ENCODE assay signal across 10 mouse cellular contexts in the genomic region with DNA sequence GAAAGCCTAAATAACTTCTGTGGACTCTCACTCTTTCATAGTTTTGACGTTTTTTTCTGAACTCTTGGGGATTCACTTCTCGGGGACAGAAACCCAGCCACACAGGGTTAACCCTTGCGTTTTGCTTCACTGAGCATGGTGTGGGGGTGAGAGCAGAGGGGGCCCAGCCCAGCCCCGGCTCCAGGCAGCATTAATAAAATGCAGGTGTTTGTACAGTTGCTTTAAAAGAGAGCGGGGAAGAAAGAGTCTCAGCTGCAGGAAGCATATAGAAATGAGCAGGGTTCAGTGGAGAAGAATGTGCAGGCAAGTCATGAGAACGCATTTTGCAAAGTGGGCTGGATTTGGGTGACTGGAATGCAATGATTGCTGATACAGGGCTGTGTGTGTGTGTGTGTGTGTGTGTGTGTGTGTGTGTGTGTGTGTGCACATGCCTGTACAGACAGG.
DNase-seq lines count a peak whose midpoint lies in the region; ATAC-seq and TF ChIP-seq lines count a peak whose summit lies in the region.
"Had no signal": no experiment of that assay in that cellular context is flagged by ENCODE, and none has a peak within 500 bp of the region (broad histone marks: within the 10 kb centered on the region; RNA-seq: fewer than 3 reads in every experiment).

No protein-coding gene starts in this region.

- DNase-seq in kidney, postnatal 0 days (ENCODE audit: low spot score) = peak; percentile 80
- no peak for DNase-seq in kidney, adult 18-20 months
- DNase-seq in embryo, embryonic 11 days = peak; percentile 78
- peak; percentile 29 for DNase-seq in midbrain, embryonic 14.5 days
- DNase-seq in urinary bladder, adult 18-20 months (ENCODE audit: low spot score in 2 of 2) = no peak
- no peak for DNase-seq in liver
- no peak for DNase-seq in urinary bladder, postnatal 4 days (ENCODE audit: low spot score in 2 of 2)
- DNase-seq: heart, postnatal 4 days; left cerebral cortex, postnatal 4 days had no signal

- H3K27ac ChIP-seq in kidney, postnatal 0 days = peak overlapping the region; percentile 64; the same call in 1 of the 2 replicates
- no peak overlapping the region for H3K27ac ChIP-seq in forebrain, embryonic 16.5 days (ENCODE audit: low read length)
- H3K27ac ChIP-seq in midbrain, embryonic 14.5 days (replicated peaks; ENCODE audit: low read depth, low read length) = peak overlapping the region; percentile 57; the same call in 1 of the 2 replicates

- H3K4me3 ChIP-seq in kidney, postnatal 0 days (replicated peaks; ENCODE audit: low read depth, low read length) = no peak overlapping the region
- no peak overlapping the region for H3K4me3 ChIP-seq in forebrain, embryonic 16.5 days (replicated peaks; ENCODE audit: low read length)
- H3K4me3 ChIP-seq in midbrain, embryonic 14.5 days (replicated peaks; ENCODE audit: low read depth, low read length) = no peak overlapping the region

- peak overlapping the region; percentile 25; the same call in 1 of the 2 replicates for H3K4me2 ChIP-seq in kidney, postnatal 0 days (ENCODE audit: low read length)
- no peak overlapping the region for H3K4me2 ChIP-seq in forebrain, embryonic 16.5 days (ENCODE audit: low read length)
- H3K4me2 ChIP-seq in midbrain, embryonic 14.5 days (ENCODE audit: low read length) = peak overlapping the region; percentile 30; the same call in 1 of the 2 replicates

- peak; percentile 74; the same call in 1 of the 2 replicates for ATAC-seq in kidney, postnatal 0 days (replicated peaks; ENCODE audit: low FRiP score, low read depth)
- 0 out of 2 replicates have a peak, but pooled peaks have one; percentile 16 for ATAC-seq in forebrain, embryonic 16.5 days
- ATAC-seq in midbrain, embryonic 14.5 days (ENCODE audit: low FRiP score, low TSS enrichment) = no peak

- no peak overlapping the region for H3K9ac ChIP-seq in kidney, postnatal 0 days (ENCODE audit: low read depth, low read length)
- H3K9ac ChIP-seq in forebrain, embryonic 16.5 days (replicated peaks; ENCODE audit: low read depth, low read length) = no peak overlapping the region
- no peak overlapping the region for H3K9ac ChIP-seq in midbrain, embryonic 14.5 days (replicated peaks; ENCODE audit: low read length)

- H3K4me1 ChIP-seq in kidney, postnatal 0 days (replicated peaks; ENCODE audit: insufficient read depth, low read length) = peaks cover 46% of the 10 kb centered on the region
- peaks cover 21% of the 10 kb centered on the region for H3K4me1 ChIP-seq in forebrain, embryonic 16.5 days (replicated peaks; ENCODE audit: control insufficient read depth, insufficient read depth, low read length)
- H3K4me1 ChIP-seq in midbrain, embryonic 14.5 days (ENCODE audit: control insufficient read depth, insufficient read depth, low read length) = peaks cover 27% of the 10 kb centered on the region

- TF ChIP-seq CTCF in kidney, postnatal 0 days (IDR thresholded peaks at IDR 0.05; ENCODE audit: low read depth) = no peak

- no peaks in the 10 kb centered on the region for H3K27me3 ChIP-seq in kidney, postnatal 0 days (ENCODE audit: insufficient read depth, low read length)
- H3K27me3 ChIP-seq in forebrain, embryonic 16.5 days (replicated peaks; ENCODE audit: control insufficient read depth, insufficient read depth, low read length) = no peaks in the 10 kb centered on the region
- H3K27me3 ChIP-seq in midbrain, embryonic 14.5 days (ENCODE audit: control insufficient read depth, insufficient read depth, low read length) = no peaks in the 10 kb centered on the region

- WGBS in kidney, postnatal 0 days = 15% methylated on average over 6 of the region's 6 CpGs
- WGBS in forebrain, embryonic 16.5 days = 2% methylated on average over 6 of the region's 6 CpGs
- 3% methylated on average over 6 of the region's 6 CpGs for WGBS in midbrain, embryonic 14.5 days

- H3K9me3 ChIP-seq in kidney, postnatal 0 days (replicated peaks; ENCODE audit: low read length) = no peaks in the 10 kb centered on the region
- no peaks in the 10 kb centered on the region for H3K9me3 ChIP-seq in forebrain, embryonic 16.5 days (ENCODE audit: control insufficient read depth, low read length)
- H3K9me3 ChIP-seq in midbrain, embryonic 14.5 days (ENCODE audit: control insufficient read depth, low read length) = no peaks in the 10 kb centered on the region

- no peaks in the 10 kb centered on the region for H3K36me3 ChIP-seq in kidney, postnatal 0 days (ENCODE audit: insufficient read depth, low read length)
- no peaks in the 10 kb centered on the region for H3K36me3 ChIP-seq in forebrain, embryonic 16.5 days (ENCODE audit: control insufficient read depth, insufficient read depth)
- no peaks in the 10 kb centered on the region for H3K36me3 ChIP-seq in midbrain, embryonic 14.5 days (ENCODE audit: control insufficient read depth, insufficient read depth, low read length)

Comparison
In these comparisons a context has a peak if more than half of its experiments do, and no peak if none do; other contexts are left out.
1. DNase-seq: peak in kidney, postnatal 0 days (single experiment), embryo, embryonic 11 days (single experiment) and midbrain, embryonic 14.5 days (single experiment); none in kidney, adult 18-20 months (single experiment), urinary bladder, adult 18-20 months (0 of 2), liver (single experiment) and urinary bladder, postnatal 4 days (0 of 2).